Mouse (Mus musculus) spleen, postnatal 36 days (tissue): ENCODE results near the gene Tmem248.

ENCODE experiments used
- DNase-seq, 2 experiments: peaks; one replicate each; pipeline ENCODE4 v3.0.0; 2022; ENCODE audit warnings: low spot score in 2 of 2, mixed read lengths in 1 of 2

Gene Tmem248

DNA sequence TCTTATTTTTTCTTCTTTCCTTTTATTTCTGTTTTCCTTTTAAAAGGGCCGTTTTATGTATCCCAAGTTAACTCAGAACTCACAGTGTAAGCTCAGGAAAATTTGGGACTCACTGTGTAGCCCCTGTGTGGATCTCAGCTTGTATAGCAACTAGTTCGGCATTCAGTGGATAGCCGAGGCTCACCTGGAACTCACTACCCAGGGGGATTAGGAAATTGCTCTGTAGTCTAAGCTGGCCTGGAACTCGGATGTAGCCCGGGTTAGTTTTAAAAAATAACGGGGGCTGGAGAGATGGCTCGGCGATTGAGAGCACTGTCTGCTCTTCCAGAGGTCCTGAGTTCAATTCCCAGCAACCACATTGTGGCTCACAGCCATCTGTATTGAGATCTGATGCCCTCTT, 40.4 kb downstream of the Tmem248 start:
- DNase-seq = no peak

DNA sequence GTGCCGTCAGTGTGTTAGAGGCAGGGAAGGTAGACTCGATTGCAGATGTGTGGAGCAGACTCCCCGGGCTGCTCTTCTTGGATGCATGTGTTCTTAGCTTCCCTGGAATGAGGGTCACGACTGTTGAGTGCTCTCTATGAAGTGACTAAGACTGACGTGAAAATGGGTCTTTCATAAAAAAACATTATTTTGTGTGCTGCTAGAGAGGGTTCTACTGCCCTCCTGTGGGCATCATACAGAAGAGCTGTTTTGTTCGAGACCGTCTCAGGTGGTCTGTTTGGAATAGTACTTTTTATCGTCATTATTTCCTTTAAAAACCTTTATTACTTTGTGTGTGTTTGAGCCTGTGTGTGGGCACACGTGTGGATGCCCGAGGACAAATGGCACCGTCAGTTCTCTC, 46.6 kb downstream of the Tmem248 start:
- DNase-seq = no peak

DNA sequence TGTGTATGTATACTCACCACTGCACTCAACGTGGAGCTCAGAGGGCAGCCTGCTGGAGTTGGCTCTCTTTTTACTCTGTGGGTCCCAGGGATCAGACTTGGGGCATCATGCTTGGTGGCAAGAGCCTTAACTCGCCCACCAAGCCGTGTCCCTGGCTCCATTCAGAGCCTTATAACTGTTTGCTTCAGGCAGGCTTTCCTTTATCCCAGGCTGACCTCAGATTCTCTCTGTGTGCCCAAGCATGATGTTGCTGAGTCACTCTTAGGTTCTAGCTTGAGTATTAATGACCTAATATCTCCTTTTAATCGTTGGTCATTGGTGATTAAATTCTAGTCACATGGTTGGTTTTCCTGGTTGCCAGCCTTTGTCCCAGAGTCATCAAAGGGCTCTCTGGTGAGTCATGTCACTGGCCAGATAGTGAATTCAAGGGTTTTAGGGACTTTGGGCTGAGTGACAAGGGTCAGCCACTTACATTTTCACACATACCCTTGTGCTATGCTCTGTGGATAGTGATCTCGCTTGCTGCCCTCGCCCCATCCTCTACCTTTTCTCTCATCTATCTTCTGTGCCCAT, 47.6 kb downstream of the Tmem248 start:
- no peak for DNase-seq

DNA sequence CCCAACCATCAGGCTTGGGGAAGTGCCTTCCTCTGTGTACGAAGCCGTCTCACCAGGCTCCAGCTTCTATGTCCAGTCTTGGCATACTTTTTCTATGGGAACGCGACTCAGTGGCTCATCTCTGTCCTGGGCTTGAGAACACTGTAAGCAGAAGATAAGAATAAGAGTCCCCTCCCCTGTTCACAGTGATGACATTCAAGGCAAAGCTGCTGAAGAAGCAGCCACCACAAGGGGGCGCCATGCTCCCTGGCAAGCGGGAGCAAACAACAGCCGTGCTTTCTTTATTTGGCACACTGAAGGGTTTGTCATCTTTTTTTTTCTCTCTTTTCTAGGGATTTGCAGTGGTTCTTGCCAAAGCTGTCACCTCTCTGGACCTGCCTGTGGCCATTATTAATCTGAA, 49.8 kb downstream of the Tmem248 start:
- DNase-seq = peak in 1 of 2 experiments; percentile 16

DNA sequence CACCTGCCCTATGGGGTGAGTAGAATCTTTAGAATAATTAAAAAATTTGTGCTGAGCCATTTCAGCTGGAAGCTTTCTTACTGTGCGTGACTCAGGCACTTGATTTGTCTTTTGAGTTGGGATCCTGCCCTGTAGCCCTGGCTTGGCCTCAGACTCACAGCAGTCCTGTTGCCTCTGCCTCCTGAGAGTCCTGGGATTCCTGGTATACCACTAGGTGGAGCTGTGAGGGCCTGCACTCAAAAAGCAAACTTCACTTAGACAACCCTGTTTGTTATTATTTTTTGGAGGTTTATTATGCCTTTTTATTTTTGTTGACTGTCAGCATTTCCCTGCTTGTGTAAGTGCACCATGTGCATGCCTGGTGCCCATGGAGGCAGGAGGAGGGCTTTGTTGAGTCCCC, 50.4 kb downstream of the Tmem248 start:
- DNase-seq = no peak

DNA sequence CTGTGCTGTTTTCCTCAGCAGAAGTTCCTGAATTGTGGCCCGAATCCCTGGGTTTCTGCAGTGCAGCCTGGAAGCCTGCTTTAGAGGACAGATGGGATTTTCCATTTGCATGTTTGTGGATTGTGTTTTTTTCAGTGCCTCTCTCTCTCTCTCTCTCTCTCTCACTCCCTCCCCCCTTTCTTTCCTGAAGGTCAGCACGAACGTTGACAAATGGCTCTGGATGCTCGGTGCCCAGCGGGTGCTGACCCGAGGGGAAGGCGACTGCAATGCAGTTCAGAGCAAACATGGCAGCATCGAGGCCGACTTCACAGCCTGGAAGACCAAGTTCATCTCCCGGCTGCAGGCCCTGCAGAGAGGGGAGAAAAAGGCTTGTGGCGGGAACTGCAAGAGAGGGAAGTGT, 52.1 kb downstream of the Tmem248 start:
- no peak for DNase-seq

DNA sequence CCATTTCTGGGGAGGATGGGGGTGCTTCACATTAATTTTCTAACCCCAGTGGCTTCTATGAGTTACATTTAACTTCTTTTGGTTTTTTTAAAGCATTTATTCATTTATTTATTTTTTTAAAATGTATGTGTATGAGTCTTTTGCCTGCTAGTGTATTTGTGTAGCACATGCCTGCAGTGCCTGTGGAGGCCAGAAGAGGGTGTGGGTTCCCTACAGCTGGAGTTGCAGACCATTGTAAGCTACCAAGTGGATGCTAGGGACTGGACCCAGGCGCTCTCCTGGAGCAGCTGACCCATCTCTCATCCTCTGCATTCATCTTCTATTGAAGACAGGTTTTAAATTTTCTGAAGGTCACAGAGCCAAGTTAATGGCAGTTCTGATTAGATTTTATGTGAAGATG, 55.5 kb downstream of the Tmem248 start:
- DNase-seq = no peak

DNA sequence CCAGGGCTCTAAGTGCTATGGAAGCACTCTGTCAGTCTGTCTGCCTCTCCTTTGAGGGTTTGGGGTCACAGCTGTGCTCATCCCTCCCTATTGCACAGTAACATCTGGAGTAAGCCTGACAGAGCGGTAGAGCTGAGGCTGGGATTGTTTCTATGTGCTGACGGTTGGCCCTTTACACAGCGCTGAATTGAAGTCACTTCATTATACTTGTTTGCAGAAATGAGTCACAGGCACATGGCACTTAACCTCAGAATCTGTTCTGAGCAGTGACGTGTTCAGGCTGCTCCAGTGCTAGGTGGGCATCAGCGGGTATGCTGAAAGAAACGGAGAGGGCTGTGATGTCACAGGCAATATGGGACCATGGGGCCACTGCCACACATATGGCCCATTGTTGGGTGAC, 56.2 kb downstream of the Tmem248 start:
- no peak for DNase-seq

DNA sequence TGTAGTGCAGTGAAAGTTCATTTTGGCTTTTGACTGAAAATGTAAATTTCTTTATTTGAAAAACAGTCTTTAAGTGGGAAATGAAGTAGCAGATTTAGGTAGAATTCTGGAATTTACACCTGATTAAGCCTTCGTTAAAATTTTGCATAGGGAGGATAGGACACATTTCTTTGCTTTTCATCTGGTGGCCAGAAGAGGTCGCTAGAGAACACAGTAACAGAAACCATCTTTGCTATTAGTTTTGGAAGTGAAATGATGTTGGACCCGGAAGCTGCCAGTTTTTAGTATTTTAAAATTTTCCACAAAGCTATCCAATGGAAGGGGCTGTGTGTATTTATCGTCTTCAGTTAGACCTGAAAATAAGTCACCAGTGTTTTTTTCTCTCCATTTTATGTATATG, 58.6 kb downstream of the Tmem248 start:
- no peak for DNase-seq

DNA sequence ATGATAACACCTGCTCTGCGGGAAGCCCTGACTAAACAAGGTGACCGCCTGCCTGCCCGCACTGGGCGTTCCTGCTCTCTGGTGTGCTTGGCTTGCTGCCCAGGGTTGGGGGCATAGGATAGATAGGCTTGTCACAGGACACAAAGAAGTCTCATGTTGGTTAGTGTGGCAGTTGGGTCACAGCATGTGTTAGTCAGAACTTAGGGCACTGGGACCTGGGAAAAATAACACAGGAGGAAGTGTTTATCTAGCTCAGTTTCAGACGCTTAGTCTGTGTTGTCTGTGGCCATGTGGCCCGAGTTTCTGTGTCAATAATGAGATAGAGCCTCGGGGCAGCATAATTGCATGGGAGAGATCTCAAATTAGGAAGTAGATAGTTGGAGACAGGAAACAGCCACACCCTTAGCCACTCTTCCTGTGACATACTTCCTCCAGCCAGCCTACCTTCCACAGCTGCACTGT, 61.2 kb downstream of the Tmem248 start:
- DNase-seq = peak in 1 of 2 experiments; percentile 11

DNA sequence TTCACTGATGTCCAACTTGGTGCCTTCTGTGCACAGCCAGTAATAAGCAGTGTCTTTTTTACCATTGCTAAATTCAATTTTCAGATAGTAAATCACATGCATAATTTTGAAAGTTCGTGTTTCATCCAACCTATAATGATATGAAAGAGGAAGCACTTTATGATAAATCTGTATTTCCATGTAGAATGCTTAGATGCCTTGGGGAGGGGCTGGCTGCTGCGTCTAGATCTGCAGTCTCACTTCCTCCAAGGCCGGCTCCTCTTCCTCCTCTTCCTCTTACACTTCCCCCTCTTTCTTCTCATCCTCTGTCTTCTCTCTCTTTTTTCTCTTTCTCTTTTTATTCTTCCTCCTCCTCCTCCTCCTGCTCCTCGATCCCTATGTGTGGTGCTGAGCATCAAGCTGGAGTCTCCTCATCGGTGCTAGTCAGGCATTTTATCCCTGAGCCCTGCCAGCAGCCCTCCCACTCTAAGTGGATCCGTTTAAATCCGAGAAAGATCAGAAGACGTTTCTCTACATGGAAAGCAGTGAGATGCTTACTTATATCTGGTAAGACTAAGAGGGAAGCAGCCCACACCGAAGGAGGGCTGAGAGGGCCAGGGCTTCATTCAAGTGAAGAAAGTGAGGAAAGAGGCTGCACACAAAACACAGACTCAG, 66.3 kb downstream of the Tmem248 start:
- peak; percentile 8 to 25 for DNase-seq

DNA sequence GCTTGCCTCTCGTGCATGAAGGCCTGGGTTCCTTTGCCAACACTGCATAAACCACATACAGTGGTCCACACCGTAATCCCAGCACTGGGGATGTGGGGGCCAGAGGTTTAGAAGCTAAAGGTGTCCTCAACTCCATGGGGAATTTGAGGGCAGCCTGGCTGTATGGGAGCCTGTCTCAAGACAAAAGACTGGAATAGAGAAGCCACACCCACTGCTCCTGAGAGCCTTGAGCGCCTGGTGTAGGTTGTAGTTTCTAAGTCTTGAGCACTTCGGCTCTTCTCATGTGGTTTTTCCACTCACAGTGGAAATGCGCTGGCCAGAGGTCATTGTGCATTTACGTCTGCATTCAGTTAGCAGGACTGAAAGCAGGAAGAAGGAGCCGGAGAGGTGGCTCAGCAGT, 71.2 kb downstream of the Tmem248 start:
- DNase-seq = no peak

DNA sequence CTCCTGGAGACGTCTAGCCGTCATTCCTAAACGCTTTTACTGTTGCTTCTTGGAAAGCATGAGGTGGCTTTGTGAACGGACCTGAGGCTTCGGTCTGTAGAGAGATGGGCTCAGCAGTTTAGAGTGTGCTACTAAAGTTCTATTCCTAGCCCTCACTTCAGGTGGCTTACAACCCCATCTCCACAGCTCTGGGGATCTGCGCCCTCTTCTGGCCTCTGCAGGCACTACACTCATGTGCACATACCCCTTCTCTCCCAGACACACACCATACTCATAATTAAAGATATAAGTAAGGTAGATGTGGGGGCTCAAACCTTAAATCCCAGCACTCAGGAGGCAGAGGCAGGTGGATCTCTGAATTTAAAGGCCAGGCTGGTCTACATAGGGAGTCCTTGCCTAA, 73.4 kb downstream of the Tmem248 start:
- DNase-seq = no peak

DNA sequence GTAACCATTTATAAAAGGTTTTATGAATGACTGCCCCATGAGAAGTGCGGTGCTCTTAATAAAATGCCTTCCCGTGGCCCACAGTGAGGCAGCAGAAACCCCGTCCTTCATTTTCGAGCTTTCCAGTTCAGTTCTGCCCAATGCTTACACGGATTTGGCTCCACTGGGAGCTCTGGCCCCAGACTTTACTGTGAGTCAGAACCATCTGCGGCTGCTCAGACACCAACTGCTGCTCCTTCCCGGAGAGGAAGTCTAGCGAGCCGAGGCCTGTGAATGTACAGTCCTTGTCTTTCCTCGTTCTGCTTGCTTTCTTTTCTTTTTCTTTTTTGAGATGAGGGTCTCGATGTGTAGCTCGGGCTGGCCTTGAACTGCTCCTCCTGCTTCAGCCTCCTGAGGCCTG, 73.9 kb downstream of the Tmem248 start:
- DNase-seq = no peak

DNA sequence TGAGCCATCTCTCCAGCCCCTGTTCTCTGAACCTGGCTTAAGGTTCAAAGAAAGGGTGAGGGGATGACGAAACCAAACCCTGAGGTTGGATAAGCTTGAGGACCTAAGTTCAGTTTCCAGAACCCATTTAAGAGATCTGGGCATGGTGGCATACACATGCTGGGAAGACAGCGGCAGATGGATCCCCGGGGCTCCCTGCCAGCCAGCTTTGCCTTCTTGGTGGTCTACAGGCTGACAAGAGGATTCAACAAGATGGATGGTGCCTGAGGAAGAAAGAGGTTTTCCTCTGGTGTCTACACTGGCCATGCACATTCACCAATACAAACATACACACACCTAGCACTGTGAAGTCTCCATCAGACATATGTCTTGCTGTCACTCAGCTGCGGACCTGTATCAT, 76.1 kb downstream of the Tmem248 start:
- DNase-seq = no peak
